Mouse (Mus musculus) ES-Bruce4 (cell line): ENCODE measurements at regions not wholly inside any gene's neighbourhood (a gene's known extent, or its start where the extent isn't known, plus 50 kb on each side); places are given as distances from the start of the nearest gene placed in this dataset.

Experiments
- H3K27ac ChIP-seq: 2 replicates; pipeline ENCODE4 v1.5.1; 2012; ENCODE audit warnings: low read length, inconsistent platforms; ENCODE audit not compliant: insufficient read depth
- H3K27me3 ChIP-seq: 2 replicates; pipeline ENCODE4 v1.6.1; 2012; ENCODE audit warnings: mild to moderate bottlenecking, low read length, inconsistent platforms; ENCODE audit not compliant: control insufficient read depth, poor library complexity, insufficient read depth, severe bottlenecking
- H3K36me3 ChIP-seq: 2 replicates; pipeline ENCODE4 v1.6.1; 2012; ENCODE audit warnings: inconsistent platforms, mild to moderate bottlenecking, low read length, moderate library complexity; ENCODE audit not compliant: control insufficient read depth, poor library complexity, insufficient read depth, severe bottlenecking
- H3K4me1 ChIP-seq: one replicate; pipeline ENCODE4 v1.8.1; 2011; ENCODE audit warnings: low read length; ENCODE audit not compliant: control insufficient read depth, insufficient read depth
- H3K4me3 ChIP-seq: 2 replicates; pipeline ENCODE4 v1.5.1; 2011; ENCODE audit warnings: low read depth, mild to moderate bottlenecking, low read length
- H3K9ac ChIP-seq: 2 replicates; pipeline ENCODE4 v1.6.1; 2012; ENCODE audit warnings: low read depth, mild to moderate bottlenecking, inconsistent platforms; ENCODE audit not compliant: poor library complexity, severe bottlenecking
- H3K9me3 ChIP-seq: replicated peaks from 2 replicates; pipeline ENCODE4 v1.6.1; 2012; ENCODE audit warnings: mild to moderate bottlenecking, low read length, inconsistent platforms; ENCODE audit not compliant: control insufficient read depth, poor library complexity, insufficient read depth, severe bottlenecking
- CTCF ChIP-seq: IDR thresholded peaks from one replicate; pipeline ENCODE4 v1.8.1; 2011; ENCODE audit warnings: low read depth, low read length
- EP300 ChIP-seq: IDR thresholded peaks from 2 replicates; pipeline ENCODE4 v1.6.1; 2011; ENCODE audit warnings: low read depth, low read length; ENCODE audit not compliant: insufficient read depth
- POLR2A ChIP-seq: IDR thresholded peaks from one replicate; pipeline ENCODE4 v1.8.1; 2011; ENCODE audit warnings: low read length; ENCODE audit not compliant: insufficient read depth

DNA sequence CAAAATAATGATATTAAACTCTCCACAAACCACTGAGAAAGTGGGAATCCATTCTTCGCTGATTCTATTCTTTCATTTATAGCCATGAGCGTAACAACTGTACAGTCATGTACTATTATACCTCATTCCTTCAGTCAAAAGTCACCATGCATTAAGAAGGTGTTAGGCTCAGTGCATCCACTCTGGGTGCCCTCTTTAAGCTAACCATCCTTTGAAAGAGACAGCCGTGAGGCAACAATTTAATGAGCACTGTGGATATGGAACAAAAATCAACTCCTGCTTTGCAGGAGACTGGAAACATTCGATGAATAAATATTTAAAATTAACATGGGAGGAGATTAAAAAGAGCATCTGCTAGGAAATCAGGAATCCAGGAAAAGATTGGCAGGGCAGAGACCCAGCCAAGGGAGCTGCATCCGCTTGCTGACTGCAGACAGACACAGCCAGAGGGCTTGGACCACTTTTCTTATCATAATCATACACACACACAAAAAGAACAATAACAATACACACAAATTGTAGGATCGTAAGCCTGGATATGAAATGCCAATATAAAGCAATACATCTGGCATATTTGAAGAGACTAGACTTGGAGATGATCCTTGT, 309.2 kb upstream of the Negr1 start:
- no peak overlapping the region for H3K27ac ChIP-seq
- no peaks in the 10 kb centered on the region for H3K4me1 ChIP-seq
- H3K4me3 ChIP-seq: no peak overlapping the region
- no peaks in the 10 kb centered on the region for H3K27me3 ChIP-seq
- H3K9me3 ChIP-seq: no peaks in the 10 kb centered on the region; the same call in 1 of the 2 replicates
- no peak overlapping the region for H3K9ac ChIP-seq
- H3K36me3 ChIP-seq: no peaks in the 10 kb centered on the region
- TF ChIP-seq CTCF (no peak), EP300 (no peak), POLR2A (no peak)

DNA sequence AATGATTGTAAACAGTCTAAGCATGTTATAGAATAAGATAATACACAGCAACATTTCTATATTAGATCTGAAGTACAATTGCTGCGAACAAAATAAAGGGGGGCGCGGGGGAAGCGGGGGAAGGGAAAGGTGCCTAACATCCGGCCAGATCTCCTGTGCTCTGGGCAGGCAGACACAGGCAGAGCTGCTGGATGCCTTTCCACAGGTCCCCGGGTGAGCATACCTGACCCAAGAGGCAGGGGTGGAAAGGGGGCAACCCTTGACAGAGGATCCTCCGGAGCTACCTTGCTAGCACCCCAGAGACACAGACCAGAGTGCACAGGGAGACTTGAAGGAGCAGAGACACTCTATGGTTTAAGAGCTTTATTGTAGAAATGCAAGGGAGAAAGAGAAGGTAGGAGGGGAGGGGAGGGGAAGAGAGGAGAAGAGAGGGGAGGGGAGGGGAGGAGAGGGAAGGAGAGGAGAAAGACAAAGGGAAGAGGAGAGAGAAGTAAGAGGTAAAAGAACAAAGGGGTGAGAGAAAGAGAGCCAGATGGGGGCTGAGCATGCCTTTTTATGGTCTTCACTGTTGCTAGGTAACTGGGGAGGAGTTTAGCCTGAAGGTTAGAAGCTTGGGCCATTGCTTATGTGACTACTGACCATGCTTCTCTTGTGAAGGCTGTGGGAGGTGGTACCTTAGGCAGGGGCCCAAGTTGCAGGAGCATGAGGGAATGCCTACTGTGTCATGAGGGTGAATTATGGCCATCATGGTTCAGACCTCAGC, 308.2 kb upstream of the Negr1 start:
- no peak overlapping the region for H3K27ac ChIP-seq
- H3K9ac ChIP-seq: no peak overlapping the region
- no peaks in the 10 kb centered on the region for H3K4me1 ChIP-seq
- no peaks in the 10 kb centered on the region; the same call in 1 of the 2 replicates for H3K9me3 ChIP-seq
- H3K36me3 ChIP-seq: no peaks in the 10 kb centered on the region
- no peaks in the 10 kb centered on the region for H3K27me3 ChIP-seq
- H3K4me3 ChIP-seq: no peak overlapping the region
- no peak for TF ChIP-seq CTCF
- TF ChIP-seq EP300: no peak
- TF ChIP-seq POLR2A: no peak

DNA sequence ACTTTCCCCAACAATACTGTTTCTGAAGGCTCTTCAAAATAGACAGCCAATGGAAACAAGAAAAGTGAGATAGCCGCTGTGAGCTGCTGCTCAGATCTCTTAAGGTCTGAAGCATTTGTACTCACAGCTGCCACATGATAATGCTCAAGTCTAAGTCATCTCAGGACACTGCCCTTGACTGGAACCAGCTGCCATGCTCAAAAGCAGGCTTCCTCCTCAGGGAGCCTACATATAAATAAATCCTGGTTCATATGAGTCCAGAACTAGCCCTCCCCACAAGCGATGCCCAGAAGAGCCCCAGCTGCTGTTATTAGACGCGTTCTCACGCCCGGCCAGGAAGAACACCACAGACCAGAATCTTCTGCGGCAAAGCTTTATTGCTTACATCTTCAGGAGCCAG, 304.9 kb upstream of the Negr1 start:
- TF ChIP-seq EP300 (no peak), POLR2A (no peak), CTCF (no peak)

DNA sequence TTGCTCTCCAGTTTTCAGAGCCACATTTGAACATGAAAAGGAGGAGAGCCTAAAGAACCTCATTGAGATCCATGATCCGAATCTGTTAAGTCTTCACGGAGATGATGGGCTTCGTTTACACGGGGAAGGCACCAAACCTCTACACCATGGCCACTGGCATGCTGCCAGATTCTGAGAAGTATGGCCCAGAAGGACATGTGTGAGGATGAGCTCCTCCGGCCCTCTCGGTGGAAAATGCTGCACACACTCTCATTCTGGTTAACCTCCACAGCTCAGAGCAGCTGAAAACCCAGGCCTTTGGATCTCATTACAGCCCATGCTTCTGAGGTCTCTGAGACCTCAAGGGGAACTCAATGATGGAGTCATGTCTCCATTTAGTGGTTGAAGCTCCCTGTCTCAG, 296.9 kb upstream of the Negr1 start:
- no peak overlapping the region for H3K27ac ChIP-seq
- H3K36me3 ChIP-seq: no peaks in the 10 kb centered on the region
- H3K27me3 ChIP-seq: no peaks in the 10 kb centered on the region
- H3K9ac ChIP-seq: no peak overlapping the region
- TF ChIP-seq POLR2A: no peak
- no peak for TF ChIP-seq CTCF
- H3K4me1 ChIP-seq: no peaks in the 10 kb centered on the region
- peaks cover 10% of the 10 kb centered on the region for H3K9me3 ChIP-seq
- no peak overlapping the region for H3K4me3 ChIP-seq

More for the DNA sequence above, 304.9 kb upstream of the Negr1 start:
- H3K4me1 ChIP-seq: no peaks in the 10 kb centered on the region
- no peaks in the 10 kb centered on the region for H3K36me3 ChIP-seq
- H3K9ac ChIP-seq: no peak overlapping the region
- no peak overlapping the region for H3K27ac ChIP-seq
- no peaks in the 10 kb centered on the region for H3K27me3 ChIP-seq
- no peak overlapping the region for H3K4me3 ChIP-seq
- H3K9me3 ChIP-seq: no peaks in the 10 kb centered on the region; the same call in 1 of the 2 replicates

DNA sequence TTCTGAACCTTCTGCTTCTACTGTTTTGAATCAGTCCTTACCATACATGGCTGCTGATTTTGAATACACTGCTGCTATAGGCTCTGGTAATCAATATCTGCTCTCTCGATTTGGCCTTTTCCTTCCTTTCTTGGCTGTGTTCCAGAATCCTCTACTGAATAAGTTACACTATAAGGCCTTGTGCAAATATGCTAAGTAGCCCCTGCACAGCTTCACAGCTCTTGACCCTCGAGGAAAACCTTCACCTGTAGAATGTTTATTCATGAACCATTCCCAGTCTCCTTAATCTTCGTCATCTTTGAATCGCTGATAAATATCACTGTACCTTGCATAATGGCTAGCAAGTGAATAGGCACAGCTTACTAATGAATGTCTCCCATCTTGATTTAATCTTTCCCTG, 293.9 kb upstream of the Negr1 start:
- TF ChIP-seq EP300 (no peak), CTCF (no peak), POLR2A (no peak)
- Histone ChIP-seq H3K27ac (no peak overlapping the region), H3K4me3 (no peak overlapping the region), H3K9me3 (peaks cover 8% of the 10 kb centered on the region), H3K36me3 (no peaks in the 10 kb centered on the region), H3K27me3 (no peaks in the 10 kb centered on the region), H3K4me1 (no peaks in the 10 kb centered on the region), H3K9ac (no peak overlapping the region)
